16 mouse cellular contexts compared by ENCODE assay signal in the genomic region with DNA sequence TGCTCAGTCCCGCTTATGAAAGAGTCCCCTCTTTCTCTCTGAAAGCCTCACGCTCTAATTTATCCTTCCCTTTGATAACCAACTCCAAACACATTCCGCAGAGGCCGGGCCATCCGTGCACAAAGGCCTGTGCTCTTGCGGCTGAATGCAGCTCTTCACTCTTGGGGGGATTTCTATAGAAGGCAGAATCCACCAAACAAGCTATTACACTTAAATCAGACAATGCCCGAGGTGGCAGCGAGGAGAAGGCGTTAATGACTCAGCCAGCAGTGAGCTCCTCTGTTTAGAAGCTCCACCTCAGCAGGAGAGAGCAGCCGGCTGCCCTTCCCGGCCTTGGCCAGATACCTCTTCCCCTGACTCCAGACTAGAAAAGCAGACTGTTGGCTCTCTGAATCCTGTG.
DNase-seq lines count a peak whose midpoint lies in the region; ATAC-seq and TF ChIP-seq lines count a peak whose summit lies in the region.
"Had no signal": no experiment of that assay in that cellular context is flagged by ENCODE, and none has a peak within 500 bp of the region (broad histone marks: within the 10 kb centered on the region; RNA-seq: fewer than 3 reads in every experiment).

No protein-coding gene starts in this region.

- peak overlapping the region; percentile 78 for H3K27ac ChIP-seq in forebrain, embryonic 10.5 days
- no peak overlapping the region for H3K27ac ChIP-seq in forebrain, postnatal 0 days (ENCODE audit: low read depth, low read length)
- no peak overlapping the region for H3K27ac ChIP-seq in midbrain, embryonic 11.5 days (ENCODE audit: low read depth, low read length)
- no peak overlapping the region for H3K27ac ChIP-seq in midbrain, postnatal 0 days (ENCODE audit: low read depth, low read length)
- 0 out of 2 replicates have a peak overlapping the region, but pooled peaks have one; percentile 3 for H3K27ac ChIP-seq in embryonic facial prominence, embryonic 10.5 days (replicated peaks)
- no peak overlapping the region for H3K27ac ChIP-seq in midbrain, embryonic 14.5 days (replicated peaks; ENCODE audit: low read depth, low read length)
- no peak overlapping the region for H3K27ac ChIP-seq in intestine, embryonic 15.5 days
- H3K27ac ChIP-seq: stomach, postnatal 0 days had no signal

- H3K4me1 ChIP-seq in forebrain, embryonic 10.5 days: peaks cover 48% of the 10 kb centered on the region
- peaks cover 12% of the 10 kb centered on the region for H3K4me1 ChIP-seq in forebrain, postnatal 0 days (ENCODE audit: insufficient read depth)
- H3K4me1 ChIP-seq in midbrain, embryonic 11.5 days (ENCODE audit: control insufficient read depth, insufficient read depth, low read length): peaks cover 18% of the 10 kb centered on the region
- peaks cover 11% of the 10 kb centered on the region for H3K4me1 ChIP-seq in midbrain, postnatal 0 days (ENCODE audit: insufficient read depth, low read length)
- peaks cover 55% of the 10 kb centered on the region for H3K4me1 ChIP-seq in embryonic facial prominence, embryonic 10.5 days
- H3K4me1 ChIP-seq in midbrain, embryonic 14.5 days (ENCODE audit: control insufficient read depth, insufficient read depth, low read length): peaks cover 32% of the 10 kb centered on the region
- 0 out of 2 replicates have a peak, but pooled peaks cover 2% of the 10 kb centered on the region for H3K4me1 ChIP-seq in intestine, embryonic 15.5 days (replicated peaks)

- TF ChIP-seq CTCF in forebrain, postnatal 0 days (IDR thresholded peaks at IDR 0.05; ENCODE audit: low read depth): no peak
- TF ChIP-seq CTCF in midbrain, postnatal 0 days (IDR thresholded peaks at IDR 0.05): no peak

- no peaks in the 10 kb centered on the region for H3K36me3 ChIP-seq in forebrain, embryonic 10.5 days (replicated peaks)
- no peaks in the 10 kb centered on the region for H3K36me3 ChIP-seq in forebrain, postnatal 0 days (ENCODE audit: insufficient read depth)
- no peaks in the 10 kb centered on the region for H3K36me3 ChIP-seq in midbrain, embryonic 11.5 days (ENCODE audit: control insufficient read depth, insufficient read depth, low read length)
- no peaks in the 10 kb centered on the region for H3K36me3 ChIP-seq in midbrain, postnatal 0 days (ENCODE audit: insufficient read depth, low read length)
- no peaks in the 10 kb centered on the region for H3K36me3 ChIP-seq in embryonic facial prominence, embryonic 10.5 days (replicated peaks)
- no peaks in the 10 kb centered on the region for H3K36me3 ChIP-seq in midbrain, embryonic 14.5 days (ENCODE audit: control insufficient read depth, insufficient read depth, low read length)
- no peaks in the 10 kb centered on the region for H3K36me3 ChIP-seq in intestine, embryonic 15.5 days
- H3K36me3 ChIP-seq: heart, embryonic 12.5 days had no signal

- H3K4me3 ChIP-seq in forebrain, embryonic 10.5 days: no peak overlapping the region
- no peak overlapping the region for H3K4me3 ChIP-seq in forebrain, postnatal 0 days (ENCODE audit: low read depth, low read length)
- H3K4me3 ChIP-seq in midbrain, embryonic 11.5 days (ENCODE audit: low read depth, low read length): no peak overlapping the region
- H3K4me3 ChIP-seq in midbrain, postnatal 0 days (ENCODE audit: low read depth, low read length): no peak overlapping the region
- no peak overlapping the region for H3K4me3 ChIP-seq in embryonic facial prominence, embryonic 10.5 days
- H3K4me3 ChIP-seq in midbrain, embryonic 14.5 days (replicated peaks; ENCODE audit: low read depth, low read length): no peak overlapping the region
- no peak overlapping the region for H3K4me3 ChIP-seq in intestine, embryonic 15.5 days (replicated peaks)
- H3K4me3 ChIP-seq: heart, embryonic 12.5 days had no signal

- H3K9me3 ChIP-seq in forebrain, embryonic 10.5 days: no peaks in the 10 kb centered on the region
- H3K9me3 ChIP-seq in forebrain, postnatal 0 days (ENCODE audit: low read length): no peaks in the 10 kb centered on the region
- no peaks in the 10 kb centered on the region for H3K9me3 ChIP-seq in midbrain, embryonic 11.5 days (ENCODE audit: control insufficient read depth, low read length)
- no peaks in the 10 kb centered on the region for H3K9me3 ChIP-seq in midbrain, postnatal 0 days (ENCODE audit: low read length)
- H3K9me3 ChIP-seq in embryonic facial prominence, embryonic 10.5 days: no peaks in the 10 kb centered on the region
- H3K9me3 ChIP-seq in midbrain, embryonic 14.5 days (ENCODE audit: control insufficient read depth, low read length): no peaks in the 10 kb centered on the region
- no peaks in the 10 kb centered on the region for H3K9me3 ChIP-seq in intestine, embryonic 15.5 days
- H3K9me3 ChIP-seq: heart, embryonic 12.5 days had no signal

- peaks cover 99% of the 10 kb centered on the region for H3K27me3 ChIP-seq in forebrain, embryonic 10.5 days (ENCODE audit: poor library complexity, severe bottlenecking)
- H3K27me3 ChIP-seq in forebrain, postnatal 0 days (ENCODE audit: insufficient read depth, low read length): no peaks in the 10 kb centered on the region
- peaks cover 18% of the 10 kb centered on the region for H3K27me3 ChIP-seq in midbrain, embryonic 11.5 days (ENCODE audit: control insufficient read depth, insufficient read depth, low read length)
- H3K27me3 ChIP-seq in midbrain, postnatal 0 days (ENCODE audit: insufficient read depth, low read length): peaks cover 6% of the 10 kb centered on the region; the same call in 1 of the 2 replicates
- H3K27me3 ChIP-seq in embryonic facial prominence, embryonic 10.5 days (replicated peaks; ENCODE audit: low read depth, poor library complexity, severe bottlenecking): peaks cover 86% of the 10 kb centered on the region
- peaks cover 16% of the 10 kb centered on the region for H3K27me3 ChIP-seq in midbrain, embryonic 14.5 days (ENCODE audit: control insufficient read depth, insufficient read depth, low read length)
- H3K27me3 ChIP-seq in intestine, embryonic 15.5 days (replicated peaks): peaks cover 4% of the 10 kb centered on the region; the same call in 1 of the 2 replicates
- H3K27me3 ChIP-seq: CH12.LX had no signal

- no peak overlapping the region for H3K9ac ChIP-seq in forebrain, postnatal 0 days
- H3K9ac ChIP-seq in midbrain, embryonic 11.5 days (ENCODE audit: low read length): no peak overlapping the region; the same call in 1 of the 2 replicates
- no peak overlapping the region for H3K9ac ChIP-seq in midbrain, postnatal 0 days (replicated peaks; ENCODE audit: low read length, poor library complexity, severe bottlenecking)
- no peak overlapping the region for H3K9ac ChIP-seq in midbrain, embryonic 14.5 days (replicated peaks; ENCODE audit: low read length)
- no peak overlapping the region for H3K9ac ChIP-seq in intestine, embryonic 15.5 days
- H3K9ac ChIP-seq: heart, embryonic 12.5 days; liver, postnatal 0 days had no signal

- 2% methylated on average over 11 of the region's 11 CpGs for WGBS in forebrain, embryonic 10.5 days
- WGBS in forebrain, postnatal 0 days: 12% methylated on average over 11 of the region's 11 CpGs
- 2% methylated on average over 11 of the region's 11 CpGs for WGBS in midbrain, embryonic 11.5 days
- WGBS in midbrain, postnatal 0 days: 14% methylated on average over 11 of the region's 11 CpGs
- 11% methylated on average over 11 of the region's 11 CpGs for WGBS in embryonic facial prominence, embryonic 10.5 days
- WGBS in midbrain, embryonic 14.5 days: 2% methylated on average over 11 of the region's 11 CpGs
- 35% methylated on average over 11 of the region's 11 CpGs for WGBS in intestine, embryonic 15.5 days

- no peak overlapping the region for H3K4me2 ChIP-seq in forebrain, postnatal 0 days (ENCODE audit: low read depth)
- no peak overlapping the region for H3K4me2 ChIP-seq in midbrain, embryonic 11.5 days
- H3K4me2 ChIP-seq in midbrain, postnatal 0 days (ENCODE audit: low read depth, low read length, poor library complexity, severe bottlenecking): no peak overlapping the region
- H3K4me2 ChIP-seq in midbrain, embryonic 14.5 days (ENCODE audit: low read length): no peak overlapping the region
- no peak overlapping the region for H3K4me2 ChIP-seq in intestine, embryonic 15.5 days (replicated peaks)
- H3K4me2 ChIP-seq: heart, embryonic 12.5 days had no signal

- ATAC-seq in forebrain, postnatal 0 days: no peak
- ATAC-seq in midbrain, embryonic 11.5 days (ENCODE audit: low FRiP score): no peak; the same call in 1 of the 2 replicates
- no peak for ATAC-seq in midbrain, postnatal 0 days (ENCODE audit: low FRiP score)
- ATAC-seq in midbrain, embryonic 14.5 days (ENCODE audit: low FRiP score, low TSS enrichment): no peak
- no peak for ATAC-seq in intestine, embryonic 15.5 days
- ATAC-seq: liver, postnatal 0 days had no signal

- DNase-seq in forebrain, embryonic 10.5 days (ENCODE audit: extremely low spot score, low spot score): peak; percentile 62
- DNase-seq in forebrain, postnatal 0 days: no peak
- peak; percentile 86 for DNase-seq in midbrain, embryonic 11.5 days (ENCODE audit: low spot score, missing footprints)
- DNase-seq in midbrain, postnatal 0 days (ENCODE audit: low spot score): no peak
- peak; percentile 48 for DNase-seq in embryonic facial prominence, embryonic 10.5 days (ENCODE audit: low spot score)
- peak; percentile 60 for DNase-seq in midbrain, embryonic 14.5 days
- no peak for DNase-seq in adrenal gland, adult 8-10 months
- DNase-seq: adrenal gland, postnatal 10 days; cerebellum, postnatal 36 days; liver, postnatal 0 days; lung, postnatal 4 days; right cerebral cortex, adult 18-20 months had no signal

Comparison
In these comparisons a context has a peak if more than half of its experiments do, and no peak if none do; other contexts are left out.
1. DNase-seq: peak in forebrain, embryonic 10.5 days (single experiment), midbrain, embryonic 11.5 days (single experiment), embryonic facial prominence, embryonic 10.5 days (single experiment) and midbrain, embryonic 14.5 days (single experiment); none in forebrain, postnatal 0 days (single experiment), midbrain, postnatal 0 days (single experiment) and adrenal gland, adult 8-10 months (single experiment).
2. H3K27ac ChIP-seq: peak in forebrain, embryonic 10.5 days (single experiment) and embryonic facial prominence, embryonic 10.5 days (single experiment); none in forebrain, postnatal 0 days (single experiment), midbrain, embryonic 11.5 days (single experiment), midbrain, postnatal 0 days (single experiment), midbrain, embryonic 14.5 days (single experiment) and intestine, embryonic 15.5 days (single experiment).